Mouse (Mus musculus) stomach, embryonic 15.5 days (tissue): ENCODE measurements around the gene Prima1. TPM values are rescaled to one million over a fixed set of nuclear protein-coding genes. Genes with fewer than 3 reads are reported as not detected.
A peak's percentile ranks its signal among the peaks of the same experiment; 100 is the strongest.

Experiments
- ATAC-seq: fragments of 200-750 bp; cut with Nextera tagmentation; 2 replicates; pipeline ENCODE4 v1.8.0; 2017; ENCODE audit warnings: low read depth, moderate number of reproducible peaks, moderate TSS enrichment; ENCODE audit not compliant: insufficient read depth, low FRiP score
- H3K27ac ChIP-seq: fragments of 300-500 bp; sonication (generic); 2 replicates; pipeline ENCODE4 v1.5.1; 2015; ENCODE audit warnings: mild to moderate bottlenecking, inconsistent platforms
- H3K27me3 ChIP-seq: fragments of 300-500 bp; sonication (generic); replicated peaks from 2 replicates; pipeline ENCODE4 v1.6.1; 2015; ENCODE audit warnings: inconsistent platforms
- H3K36me3 ChIP-seq: fragments of 300-500 bp; sonication (generic); 2 replicates; pipeline ENCODE4 v1.6.1; 2015; ENCODE audit warnings: inconsistent platforms
- H3K4me1 ChIP-seq: fragments of 300-500 bp; sonication (generic); 2 replicates; pipeline ENCODE4 v1.6.1; 2015; ENCODE audit warnings: inconsistent platforms
- H3K4me2 ChIP-seq: fragments of 300-500 bp; sonication (generic); 2 replicates; pipeline ENCODE4 v1.6.1; 2015; ENCODE audit warnings: mild to moderate bottlenecking, inconsistent platforms
- H3K4me3 ChIP-seq: fragments of 300-500 bp; sonication (generic); replicated peaks from 2 replicates; pipeline ENCODE4 v1.5.1; 2015; ENCODE audit warnings: inconsistent platforms
- H3K9ac ChIP-seq: fragments of 300-500 bp; sonication (generic); 2 replicates; pipeline ENCODE4 v1.6.1; 2015; ENCODE audit warnings: inconsistent platforms
- H3K9me3 ChIP-seq: fragments of 300-500 bp; sonication (generic); 2 replicates; pipeline ENCODE4 v1.6.1; 2016; ENCODE audit warnings: inconsistent platforms
- WGBS: fragments of 180-500 bp; shearing (Covaris S2); methylation state at CpG from one replicate; pipeline ENCODE4 v1.1.7; 2015; 5-methylcytosine and 5-hydroxymethylcytosine counted together
- polyA plus RNA-seq: library from polyadenylated mRNA; unstranded; fragments of >200 nt; fragmentation: Nextera tagmentation; extraction: Ambion mirVana; gene quantifications from 2 replicates; pipeline ENCODE4 v1.2.1, GENCODE M21; 2015

Gene Prima1
- 1.4 TPM in 2 replicates for polyA plus RNA-seq

DNA sequence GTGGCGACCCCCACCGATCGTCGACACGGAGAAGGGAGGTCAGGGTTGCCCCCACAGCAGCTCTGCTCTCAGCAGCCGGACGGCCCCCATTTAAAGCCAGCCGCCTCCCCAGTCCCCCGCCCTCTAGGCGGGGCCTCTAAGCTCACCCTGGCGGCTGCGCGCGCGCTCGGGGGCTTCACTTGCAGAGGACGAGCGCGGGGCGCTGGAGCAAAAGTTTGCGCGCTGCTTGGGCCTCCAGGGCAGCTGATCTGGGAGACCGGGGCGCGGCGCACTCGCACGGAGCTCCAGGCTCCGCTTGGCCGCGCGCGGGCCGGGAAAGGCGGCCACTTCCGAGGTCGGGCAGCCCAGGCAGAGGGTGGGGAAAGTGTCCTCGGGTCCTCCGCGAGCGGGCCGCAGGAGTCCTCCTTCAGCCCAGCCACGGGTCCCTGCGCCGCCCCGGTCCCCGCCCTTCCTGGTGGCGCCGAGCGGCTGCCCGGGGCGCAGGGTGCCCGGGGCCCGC lies at the start of gene Prima1:
Prima1 (minus strand) TSS at position 68 of the 499 bp plus-strand sequence.
- peak within 1 kb of the TSS; percentile 46 for H3K9ac ChIP-seq
- peak within 1 kb of the TSS; percentile 91 for H3K4me2 ChIP-seq
- no peaks in the 10 kb centered on the region for H3K36me3 ChIP-seq
- peak; percentile 78 for ATAC-seq
- H3K4me1 ChIP-seq, result 0 out of 2 replicates have a peak, but pooled peaks cover 7% of the 10 kb centered on the region
- WGBS, result under 1% methylated on average over 54 of the region's 54 CpGs
- H3K9me3 ChIP-seq, result no peaks in the 10 kb centered on the region
- H3K27me3 ChIP-seq, result peaks cover 20% of the 10 kb centered on the region; the same call in 1 of the 2 replicates
- H3K4me3 ChIP-seq, result peak within 1 kb of the TSS; percentile 69
- peak within 1 kb of the TSS; percentile 86 for H3K27ac ChIP-seq

- no peak overlapping the region for H3K27ac ChIP-seq
- H3K9ac ChIP-seq, result no peak overlapping the region
- WGBS, result 62% methylated on average over 4 of the region's 4 CpGs
- ATAC-seq, result no peak
- H3K9me3 ChIP-seq, result no peaks in the 10 kb centered on the region
- H3K27me3 ChIP-seq, result no peaks in the 10 kb centered on the region
- no peaks in the 10 kb centered on the region for H3K4me1 ChIP-seq
- no peak overlapping the region for H3K4me2 ChIP-seq
- no peaks in the 10 kb centered on the region for H3K36me3 ChIP-seq
- no peak overlapping the region for H3K4me3 ChIP-seq
Measured at GRCm38 (mm10) chr12:103287276-103287675, 45.3 kb upstream of the Prima1 start.

- no peak for ATAC-seq
- 81% methylated on average over 3 of the region's 3 CpGs for WGBS
- Histone ChIP-seq H3K9me3 (no peaks in the 10 kb centered on the region), H3K4me1 (no peaks in the 10 kb centered on the region), H3K27me3 (no peaks in the 10 kb centered on the region), H3K4me2 (no peak overlapping the region), H3K4me3 (no peak overlapping the region), H3K9ac (no peak overlapping the region), H3K36me3 (no peaks in the 10 kb centered on the region), H3K27ac (no peak overlapping the region)
Measured at GRCm38 (mm10) chr12:103283411-103283810, 41.5 kb upstream of the Prima1 start.

GRCm38 (mm10) chr12:103282936-103283335 lies 41.0 kb upstream of the Prima1 start:
- no peak overlapping the region for H3K4me3 ChIP-seq
- no peak overlapping the region for H3K4me2 ChIP-seq
- WGBS, result 61% methylated on average over 6 of the region's 6 CpGs
- no peak overlapping the region for H3K9ac ChIP-seq
- H3K9me3 ChIP-seq, result no peaks in the 10 kb centered on the region
- H3K4me1 ChIP-seq, result no peaks in the 10 kb centered on the region
- H3K27me3 ChIP-seq, result no peaks in the 10 kb centered on the region
- no peak overlapping the region for H3K27ac ChIP-seq
- no peak for ATAC-seq
- no peaks in the 10 kb centered on the region for H3K36me3 ChIP-seq

- 25% methylated on average over 4 of the region's 4 CpGs for WGBS
- Histone ChIP-seq H3K4me3 (no peak overlapping the region), H3K36me3 (no peaks in the 10 kb centered on the region), H3K27me3 (no peaks in the 10 kb centered on the region), H3K9ac (no peak overlapping the region), H3K9me3 (no peaks in the 10 kb centered on the region), H3K4me2 (no peak overlapping the region), H3K4me1 (no peaks in the 10 kb centered on the region), H3K27ac (no peak overlapping the region; the same call in 1 of the 2 replicates)
- peak; percentile 73 for ATAC-seq
Measured at GRCm38 (mm10) chr12:103281912-103282311, 40.0 kb upstream of the Prima1 start.

DNA sequence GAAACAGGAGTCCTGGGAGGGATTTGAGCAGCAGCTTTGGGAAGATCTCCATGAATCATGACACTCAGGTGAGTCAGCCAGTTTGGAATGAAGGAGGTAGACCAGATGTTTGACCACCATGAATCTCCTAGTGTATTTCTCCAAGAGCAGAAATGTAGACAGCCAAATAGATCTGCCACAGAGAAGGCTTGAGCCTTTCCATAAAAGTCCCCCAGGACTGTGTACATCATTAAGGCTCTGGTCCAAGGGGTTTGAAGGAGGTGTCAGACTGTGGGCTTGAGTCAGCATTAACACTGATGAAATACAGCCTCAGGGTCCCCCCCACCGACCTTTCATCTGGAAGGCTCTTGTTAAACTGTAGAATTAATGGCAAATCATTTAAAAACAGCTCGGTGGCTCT lies 39.5 kb upstream of the Prima1 start:
- H3K9ac ChIP-seq, result no peak overlapping the region
- no peaks in the 10 kb centered on the region for H3K4me1 ChIP-seq
- H3K27me3 ChIP-seq, result no peaks in the 10 kb centered on the region
- 34% methylated on average over 2 of the region's 2 CpGs for WGBS
- H3K4me3 ChIP-seq, result no peak overlapping the region
- no peak overlapping the region for H3K4me2 ChIP-seq
- H3K9me3 ChIP-seq, result no peaks in the 10 kb centered on the region
- no peak overlapping the region; the same call in 1 of the 2 replicates for H3K27ac ChIP-seq
- peak; percentile 38; the same call in 1 of the 2 replicates for ATAC-seq
- H3K36me3 ChIP-seq, result no peaks in the 10 kb centered on the region

DNA sequence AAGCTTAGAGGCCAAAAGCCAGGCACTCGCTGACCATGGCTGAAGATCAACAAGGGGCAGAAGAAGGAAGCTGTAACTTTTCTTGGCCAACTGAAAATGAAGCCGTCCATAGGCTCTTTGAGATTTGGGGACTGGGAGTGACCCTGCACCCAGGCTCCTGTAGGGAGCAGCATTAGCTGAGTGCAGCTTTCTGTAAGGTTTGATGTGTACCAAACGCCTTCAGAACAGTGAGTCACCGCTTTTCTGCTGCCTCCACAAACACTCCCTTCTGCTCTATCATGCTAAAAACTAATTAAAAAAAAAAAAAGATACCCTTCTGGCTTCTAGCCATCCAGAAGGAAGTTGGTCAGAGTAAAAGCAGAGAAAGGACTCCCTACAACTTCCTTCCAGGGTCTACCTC lies 34.5 kb upstream of the Prima1 start:
- Histone ChIP-seq H3K27ac (no peak overlapping the region), H3K27me3 (no peaks in the 10 kb centered on the region), H3K4me1 (no peaks in the 10 kb centered on the region), H3K9ac (no peak overlapping the region), H3K9me3 (no peaks in the 10 kb centered on the region), H3K36me3 (no peaks in the 10 kb centered on the region), H3K4me3 (no peak overlapping the region), H3K4me2 (no peak overlapping the region)
- WGBS, result 41% methylated on average over 4 of the region's 4 CpGs
- ATAC-seq, result no peak

GRCm38 (mm10) chr12:103273732-103274131 lies 31.8 kb upstream of the Prima1 start:
- no peak overlapping the region for H3K9ac ChIP-seq
- H3K4me1 ChIP-seq, result no peaks in the 10 kb centered on the region
- H3K9me3 ChIP-seq, result no peaks in the 10 kb centered on the region
- no peak overlapping the region for H3K4me3 ChIP-seq
- H3K27ac ChIP-seq, result no peak overlapping the region
- H3K27me3 ChIP-seq, result no peaks in the 10 kb centered on the region
- no peaks in the 10 kb centered on the region for H3K36me3 ChIP-seq
- no peak overlapping the region for H3K4me2 ChIP-seq
- 89% methylated on average over 2 of the region's 2 CpGs for WGBS
- ATAC-seq, result no peak

DNA sequence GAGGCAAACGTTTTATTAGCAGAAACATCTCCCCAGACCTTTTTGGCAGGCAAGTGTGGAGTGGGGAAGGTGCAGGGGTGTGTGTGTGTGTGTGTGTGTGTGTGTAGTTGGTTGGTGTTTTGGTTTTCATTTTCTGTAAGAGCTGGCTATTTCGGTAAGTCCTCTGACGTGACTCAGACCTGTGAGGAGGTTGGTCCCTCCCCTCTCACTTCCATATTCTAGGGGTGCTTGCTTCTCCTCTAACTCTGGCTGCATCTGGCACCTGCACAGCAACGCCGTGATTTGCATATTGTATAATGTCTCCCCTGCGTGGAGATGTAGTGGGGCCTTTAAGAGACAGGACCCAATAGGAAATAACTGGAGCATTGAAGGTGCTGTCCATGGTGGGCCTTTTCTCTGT lies 31.1 kb upstream of the Prima1 start:
- Histone ChIP-seq H3K27me3 (no peaks in the 10 kb centered on the region), H3K4me3 (no peak overlapping the region), H3K9ac (no peak overlapping the region), H3K4me2 (no peak overlapping the region), H3K9me3 (no peaks in the 10 kb centered on the region), H3K4me1 (no peaks in the 10 kb centered on the region), H3K27ac (no peak overlapping the region), H3K36me3 (no peaks in the 10 kb centered on the region)
- no peak for ATAC-seq
- WGBS, result 58% methylated on average over 6 of the region's 6 CpGs

DNA sequence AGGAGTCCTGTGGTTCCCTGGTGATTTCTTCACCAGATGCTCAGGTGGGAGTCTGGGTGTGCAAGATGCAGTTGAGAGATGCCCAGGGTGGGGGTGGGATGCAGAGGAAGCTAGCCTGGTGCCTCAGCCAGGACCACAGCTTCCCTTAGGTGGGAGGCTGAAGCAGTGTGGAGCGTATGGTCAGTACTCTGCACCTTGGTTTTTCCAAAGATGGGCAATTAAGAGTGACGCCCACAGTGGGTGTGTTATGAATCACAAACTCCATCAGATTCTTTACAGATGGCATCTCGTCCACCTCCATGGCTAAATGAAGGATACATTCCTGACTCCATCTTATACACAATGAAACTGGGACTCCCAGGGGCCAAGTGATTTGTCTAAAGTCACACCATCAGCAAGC lies 30.2 kb upstream of the Prima1 start:
- Histone ChIP-seq H3K4me3 (no peak overlapping the region), H3K27ac (no peak overlapping the region), H3K9me3 (no peaks in the 10 kb centered on the region), H3K9ac (no peak overlapping the region), H3K27me3 (no peaks in the 10 kb centered on the region), H3K4me2 (no peak overlapping the region), H3K4me1 (no peaks in the 10 kb centered on the region), H3K36me3 (no peaks in the 10 kb centered on the region)
- WGBS, result 80% methylated on average over 3 of the region's 3 CpGs
- no peak for ATAC-seq

- no peaks in the 10 kb centered on the region for H3K36me3 ChIP-seq
- no peaks in the 10 kb centered on the region for H3K27me3 ChIP-seq
- 27% methylated on average over 3 of the region's 3 CpGs for WGBS
- H3K9me3 ChIP-seq, result no peaks in the 10 kb centered on the region
- peaks cover 5% of the 10 kb centered on the region; the same call in 1 of the 2 replicates for H3K4me1 ChIP-seq
- no peak overlapping the region for H3K27ac ChIP-seq
- no peak overlapping the region for H3K4me2 ChIP-seq
- no peak overlapping the region for H3K9ac ChIP-seq
- no peak overlapping the region for H3K4me3 ChIP-seq
- ATAC-seq, result no peak
Measured at GRCm38 (mm10) chr12:103266605-103267004, 24.7 kb upstream of the Prima1 start.

- ATAC-seq, result 0 out of 2 replicates have a peak, but pooled peaks have one; percentile 35
- WGBS, result 50% methylated on average over 13 of the region's 13 CpGs
- H3K27me3 ChIP-seq, result no peaks in the 10 kb centered on the region
- peaks cover 5% of the 10 kb centered on the region; the same call in 1 of the 2 replicates for H3K4me1 ChIP-seq
- no peaks in the 10 kb centered on the region for H3K36me3 ChIP-seq
- H3K4me3 ChIP-seq, result no peak overlapping the region
- no peak overlapping the region for H3K4me2 ChIP-seq
- H3K9me3 ChIP-seq, result no peaks in the 10 kb centered on the region
- no peak overlapping the region for H3K27ac ChIP-seq
- H3K9ac ChIP-seq, result no peak overlapping the region
Measured at GRCm38 (mm10) chr12:103262017-103262865, 20.3 kb upstream of the Prima1 start.
